Mouse (Mus musculus) liver, postnatal 0 days (tissue): ENCODE results near the gene Lpcat2.

Experiments used
- CTCF ChIP-seq: sonication (generic); IDR thresholded peaks from 2 replicates; pipeline ENCODE4 v1.5.1; 2016; ENCODE audit warnings: antibody characterized with exemption, low read depth
- EP300 ChIP-seq: IDR thresholded peaks from 2 replicates; pipeline ENCODE4 v1.6.1; 2016; ENCODE audit warnings: antibody characterized with exemption, low read depth, mild to moderate bottlenecking

GRCm38 (mm10) chr8:92858475-92859182 lies 3.5 kb downstream of the Lpcat2 start:
- TF ChIP-seq CTCF (no peak), EP300 (no peak)
